Mouse (Mus musculus) urinary bladder, postnatal 36 days (tissue): Measurements from ENCODE around the gene Rgs3.

Source experiments
- DNase-seq, 2 experiments: peaks; one replicate each; pipeline ENCODE4 v3.0.0; 2022; ENCODE audit warnings: low spot score in 2 of 2, mixed read lengths in 1 of 2

The Rgs3 gene

GRCm38 (mm10) chr4:62653922-62654661, 94.4 kb downstream of the Rgs3 start:
- DNase-seq, result no peak

- no peak for DNase-seq
These were observed 99.6 kb downstream of the Rgs3 start for GRCm38 (mm10) chr4:62659264-62659663.

DNA sequence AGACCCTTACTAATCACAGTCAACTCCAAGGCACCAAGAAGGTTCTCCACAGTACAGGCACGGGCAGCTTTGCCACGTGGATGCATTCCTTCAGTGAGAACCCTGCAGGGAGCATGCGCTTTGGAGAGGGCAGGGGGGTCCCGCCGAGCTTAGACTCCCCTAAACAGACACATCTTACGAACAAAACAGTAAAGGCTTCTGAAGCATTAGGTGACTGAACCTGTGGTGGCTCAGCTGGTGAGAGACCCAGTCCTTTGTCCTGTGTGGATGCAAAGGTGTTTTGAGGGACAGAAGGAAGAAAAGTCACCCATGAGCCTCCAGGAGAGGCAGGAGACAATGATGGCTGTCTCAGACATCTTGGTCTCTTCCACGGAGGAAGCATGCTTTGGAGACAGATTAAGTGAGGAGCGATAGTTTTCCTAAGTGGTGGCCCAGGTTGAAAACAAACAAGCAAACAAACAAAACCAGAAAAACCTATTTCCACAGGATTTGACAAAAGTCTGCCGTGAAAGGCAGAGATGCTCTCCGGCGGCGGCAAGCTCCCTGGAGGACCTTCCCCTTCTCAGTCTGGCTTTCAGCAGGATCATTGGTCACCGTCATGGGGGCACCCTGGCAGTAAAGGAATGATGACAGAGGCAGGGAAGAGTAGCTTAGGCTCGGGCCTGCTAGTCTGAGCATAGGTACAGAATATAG, 100.4 kb downstream of the Rgs3 start:
- no peak for DNase-seq

GRCm38 (mm10) chr4:62660554-62660864, 100.9 kb downstream of the Rgs3 start:
- DNase-seq, result no peak

DNA sequence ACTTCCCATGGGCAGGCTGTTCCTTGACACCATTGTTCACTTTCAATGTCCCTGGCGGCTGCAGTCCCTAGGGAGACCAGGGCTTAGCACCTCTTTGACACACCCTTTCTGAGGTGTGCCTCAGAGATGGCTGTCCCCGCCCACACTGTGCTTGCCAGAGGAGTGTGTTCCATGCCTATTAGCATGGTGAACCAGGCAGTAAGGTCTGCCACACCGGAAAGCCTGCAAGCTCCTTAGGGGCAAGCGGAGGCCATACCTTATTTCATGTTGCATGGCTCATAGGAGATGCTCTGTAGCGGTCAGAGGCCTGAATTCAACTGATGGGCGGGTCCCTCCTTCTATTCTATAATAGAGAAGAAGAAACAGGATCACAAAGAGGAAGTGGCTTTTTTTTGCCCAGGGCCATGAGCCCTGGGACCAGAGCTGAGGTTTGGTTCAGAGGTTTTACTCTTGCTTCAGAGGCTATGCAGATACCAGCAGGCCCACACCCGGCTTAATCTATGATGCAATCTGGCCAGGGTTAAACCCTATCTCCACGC, 101.7 kb downstream of the Rgs3 start:
- peak in 1 of 2 experiments; percentile 42 for DNase-seq

- no peak for DNase-seq
These were observed 103.7 kb downstream of the Rgs3 start for GRCm38 (mm10) chr4:62663348-62663747.

- no peak for DNase-seq
These were observed 106.2 kb downstream of the Rgs3 start for GRCm38 (mm10) chr4:62665842-62666241.

- no peak for DNase-seq
These were observed 109.0 kb downstream of the Rgs3 start for GRCm38 (mm10) chr4:62668666-62669065.

GRCm38 (mm10) chr4:62669094-62670071, 109.7 kb downstream of the Rgs3 start:
- peak in 1 of 2 experiments; percentile 62 for DNase-seq

DNA sequence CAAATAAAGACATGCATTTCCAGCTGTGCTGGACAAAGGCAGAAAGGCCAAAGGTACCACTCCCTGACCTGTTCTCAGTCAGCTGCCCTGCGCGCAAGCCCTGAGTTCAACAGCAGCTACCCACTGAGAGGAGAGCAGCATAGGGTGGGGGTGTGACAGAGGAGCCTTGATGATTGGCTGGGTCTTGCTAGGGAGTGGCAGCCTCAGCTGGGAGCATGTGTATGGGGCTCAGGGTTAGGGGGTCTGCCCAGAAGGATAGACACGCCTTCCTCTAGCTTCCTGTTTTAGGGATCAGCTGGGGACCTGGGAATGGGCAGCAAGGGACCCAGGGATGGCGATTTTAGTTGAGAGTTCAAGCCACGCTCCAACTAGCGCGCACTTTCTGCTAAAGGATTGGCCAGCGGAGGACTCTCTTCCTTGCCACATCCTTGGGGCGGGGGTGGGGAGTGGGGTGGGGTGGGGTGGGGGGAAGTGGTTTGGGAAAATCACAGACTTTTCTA, 113.9 kb downstream of the Rgs3 start:
- no peak for DNase-seq

GRCm38 (mm10) chr4:62674031-62674995, 114.7 kb downstream of the Rgs3 start:
- no peak for DNase-seq

GRCm38 (mm10) chr4:62675394-62675793, 115.7 kb downstream of the Rgs3 start:
- no peak for DNase-seq

DNA sequence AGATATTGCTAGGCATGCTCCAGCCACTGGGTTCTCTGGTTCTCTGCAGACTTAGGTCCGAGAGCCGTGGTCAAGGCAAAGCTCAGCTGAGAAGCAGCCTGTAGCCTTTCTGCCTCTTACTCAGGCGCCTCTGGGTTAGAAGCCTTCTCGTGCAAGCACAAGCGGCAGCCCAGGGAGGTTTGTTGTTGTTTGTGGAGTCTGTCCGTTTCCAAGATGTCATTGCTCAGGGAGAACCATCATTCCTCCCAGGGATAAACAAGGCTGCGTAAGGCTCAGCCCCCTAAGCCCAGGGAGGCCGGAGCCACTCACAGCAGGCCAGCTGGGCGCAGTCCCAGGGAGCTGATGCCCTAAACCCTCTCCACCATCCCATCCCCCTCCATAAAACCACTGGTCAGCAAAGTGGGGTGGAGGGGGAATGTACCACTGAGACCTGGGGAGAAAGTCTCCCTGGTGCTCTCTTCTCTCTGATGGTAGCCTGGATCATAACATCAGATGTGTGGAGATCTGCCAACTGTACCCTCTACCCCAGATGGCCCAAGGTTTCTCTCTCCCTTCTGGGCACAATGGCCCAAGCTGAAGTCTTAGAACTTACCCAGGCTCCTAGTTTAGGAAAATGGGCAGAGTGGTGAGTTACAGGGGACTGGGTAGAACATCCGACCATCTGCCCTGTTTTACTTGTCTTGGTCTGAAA, 117.5 kb downstream of the Rgs3 start:
- no peak for DNase-seq

- no peak for DNase-seq
These were observed 119.5 kb downstream of the Rgs3 start for GRCm38 (mm10) chr4:62679157-62679556.

DNA sequence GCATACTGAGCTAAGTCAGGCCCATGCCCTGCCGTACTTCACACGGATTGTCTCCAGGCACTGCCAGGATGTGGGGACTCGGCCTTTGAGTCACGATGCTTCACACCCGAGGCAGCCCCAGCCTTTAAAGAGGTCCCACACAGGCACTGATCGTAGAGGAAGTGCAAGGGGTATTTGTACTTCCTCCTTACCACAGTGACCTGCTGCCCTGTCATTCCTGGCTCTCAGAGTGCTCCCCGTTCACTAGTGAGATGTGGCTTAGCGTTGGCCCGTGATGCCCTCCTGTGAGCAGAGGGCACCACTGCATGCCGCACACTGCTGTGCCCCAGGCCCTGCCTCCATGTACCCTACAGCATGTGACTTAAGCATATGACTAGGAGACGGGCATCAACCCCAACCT, 121.8 kb downstream of the Rgs3 start:
- no peak for DNase-seq

DNA sequence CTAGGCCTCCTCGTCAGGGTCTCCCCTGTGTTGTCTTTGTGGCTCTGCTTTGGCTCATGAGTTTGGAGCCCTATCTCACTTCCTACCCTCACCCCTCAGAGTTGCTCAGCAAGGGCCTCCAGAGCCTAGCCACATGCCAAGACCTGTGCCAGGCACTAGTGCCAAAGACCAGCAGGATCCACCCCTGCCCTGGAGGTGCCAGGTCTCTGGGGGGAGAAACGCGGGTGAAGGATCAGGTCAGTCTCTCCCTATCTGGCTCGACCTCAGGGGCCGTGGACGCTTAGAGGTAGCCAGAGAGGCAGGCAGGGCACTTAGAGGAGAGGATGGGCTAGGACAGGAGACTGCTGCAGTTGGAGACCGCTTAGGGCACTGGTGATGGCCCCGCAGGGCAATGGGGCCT, 122.7 kb downstream of the Rgs3 start:
- no peak for DNase-seq

DNA sequence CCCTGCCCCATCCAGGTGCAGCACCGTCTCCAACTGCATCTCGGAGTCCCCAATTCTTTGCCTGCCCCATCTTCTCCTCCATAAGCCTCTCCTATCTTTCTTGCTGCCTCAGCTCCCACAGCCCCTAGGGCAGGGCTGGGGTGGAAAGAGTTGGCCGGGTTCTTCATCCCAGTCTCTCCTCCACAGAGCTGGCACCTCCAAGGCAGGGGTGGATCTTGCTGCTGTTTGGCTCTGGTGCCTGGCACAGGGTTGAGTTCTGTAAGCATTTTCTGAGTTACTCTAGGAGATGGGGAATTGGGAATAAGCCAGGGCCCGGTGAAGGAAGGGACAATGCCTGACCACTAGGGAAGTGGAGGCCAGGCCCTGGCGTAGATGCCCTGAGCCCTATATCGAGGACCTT, 123.5 kb downstream of the Rgs3 start:
- DNase-seq, result no peak

DNA sequence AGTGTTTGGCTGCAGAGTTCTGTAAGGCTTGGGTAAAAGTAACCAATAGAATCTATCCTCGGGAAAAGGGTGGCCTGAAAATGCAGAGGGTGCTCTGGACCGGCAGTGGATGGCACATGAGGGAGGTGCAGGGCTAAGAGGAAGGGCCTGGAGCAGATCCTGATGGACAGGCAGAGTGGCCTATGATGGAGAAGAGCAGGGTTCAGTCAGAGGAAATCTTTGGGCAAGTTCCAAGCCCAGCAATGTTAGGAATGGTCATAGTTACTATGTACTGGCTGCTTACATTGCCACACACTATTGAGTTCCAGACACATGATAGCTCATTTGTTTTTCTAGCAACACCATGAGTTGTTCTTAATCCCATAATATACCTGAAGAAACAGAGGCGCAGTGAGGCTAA, 124.7 kb downstream of the Rgs3 start:
- DNase-seq, result no peak

DNA sequence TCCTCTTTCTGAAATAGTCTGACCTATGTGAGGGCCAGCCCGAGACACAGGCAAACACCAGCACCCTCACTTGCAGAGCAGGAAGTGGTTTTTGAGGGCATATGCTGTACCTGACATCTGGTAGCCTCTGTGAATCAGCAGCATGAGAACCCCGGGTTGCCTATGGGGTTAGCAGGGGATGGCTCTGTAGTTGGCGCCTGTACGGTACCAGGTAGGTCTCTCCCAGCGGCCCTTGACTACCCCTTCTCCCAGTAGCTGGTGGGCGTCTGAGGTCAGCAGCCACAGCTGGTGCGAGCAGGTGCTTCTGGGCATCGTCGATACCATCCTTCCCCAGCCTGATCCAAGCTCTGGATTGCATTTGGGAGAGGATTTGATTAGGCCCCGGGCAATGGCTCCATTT, 125.6 kb downstream of the Rgs3 start:
- DNase-seq, result no peak

DNA sequence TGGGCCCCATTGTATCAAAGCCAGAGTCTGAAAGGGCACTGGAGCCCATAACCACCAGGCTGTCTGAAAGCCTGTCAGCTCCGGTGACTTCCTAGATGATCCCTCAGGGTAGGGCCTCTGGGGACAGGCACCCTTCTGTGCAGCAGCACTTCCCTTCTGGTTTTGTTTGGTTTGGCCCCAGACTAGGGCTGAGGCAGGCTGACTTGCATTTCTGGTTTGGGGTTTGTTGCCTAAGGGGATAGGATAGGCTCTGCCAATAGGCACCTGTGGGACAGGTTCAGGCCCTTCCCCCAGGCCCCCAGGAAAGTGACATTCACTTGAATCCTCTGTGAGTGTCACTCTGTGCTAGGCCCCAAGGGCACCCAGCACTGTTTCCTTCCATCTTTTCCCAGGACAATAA, 127.1 kb downstream of the Rgs3 start:
- peak; percentile 60 to 73 for DNase-seq
